Mouse (Mus musculus) olfactory bulb, adult 2 months (tissue): Measurements from ENCODE around the gene Spdye4c.

ENCODE experiments used
- CTCF ChIP-seq: fragments of 200-500 bp; IDR thresholded peaks from 2 replicates; pipeline ENCODE4 v1.5.1; 2012; ENCODE audit warnings: low read depth, mild to moderate bottlenecking, low read length, moderate library complexity; ENCODE audit not compliant: insufficient read depth
- POLR2A ChIP-seq: fragments of 200-500 bp; IDR thresholded peaks from 2 replicates; pipeline ENCODE4 v1.6.1; 2012; ENCODE audit warnings: mild to moderate bottlenecking, low read depth, low read length, moderate library complexity; ENCODE audit not compliant: insufficient read depth

GRCm38 (mm10) chr2:128564195-128564594 lies 26.8 kb upstream of the Spdye4c start:
- TF ChIP-seq POLR2A (no peak), CTCF (no peak)
